Mouse (Mus musculus) forebrain, embryonic 10.5 days (tissue): ENCODE results near the gene Aifm1. TPM values are rescaled to one million over a fixed set of nuclear protein-coding genes. Genes with fewer than 3 reads are reported as not detected.

ENCODE experiments used
- DNase-seq: peaks from one replicate; pipeline ENCODE4 v3.0.0-alpha.2; 2017; ENCODE audit warnings: low spot score; ENCODE audit errors: extremely low spot score
- H3K27ac ChIP-seq: fragments of 300-500 bp; sonication (generic); 2 replicates; pipeline ENCODE4 v1.5.1; 2016; ENCODE audit warnings: mild to moderate bottlenecking
- H3K27me3 ChIP-seq: fragments of 300-500 bp; sonication (generic); 2 replicates; pipeline ENCODE4 v1.6.1; 2016; ENCODE audit warnings: mild to moderate bottlenecking; ENCODE audit not compliant: poor library complexity, severe bottlenecking
- H3K36me3 ChIP-seq: fragments of 300-500 bp; sonication (generic); replicated peaks from 2 replicates; pipeline ENCODE4 v1.6.1; 2016; ENCODE audit warnings: mild to moderate bottlenecking, moderate library complexity
- H3K4me1 ChIP-seq: fragments of 300-500 bp; sonication (generic); 2 replicates; pipeline ENCODE4 v1.6.1; 2016
- H3K4me3 ChIP-seq: fragments of 300-500 bp; sonication (generic); 2 replicates; pipeline ENCODE4 v1.5.1; 2016; ENCODE audit warnings: mild to moderate bottlenecking, moderate library complexity
- H3K9me3 ChIP-seq: fragments of 300-500 bp; sonication (generic); 2 replicates; pipeline ENCODE4 v1.6.1; 2016; ENCODE audit warnings: mild to moderate bottlenecking, moderate library complexity
- WGBS: fragments of 180-500 bp; shearing (Covaris S2); methylation state at CpG from one replicate; pipeline ENCODE4 v1.1.7; 2016; 5-methylcytosine and 5-hydroxymethylcytosine counted together
- polyA plus RNA-seq: library from polyadenylated mRNA; unstranded; fragments of >200 nt; fragmentation: Nextera tagmentation; extraction: Ambion mirVana; gene quantifications from 2 replicates; pipeline ENCODE4 v1.2.1, GENCODE M21; 2016

The Aifm1 gene
- polyA plus RNA-seq, 1 experiment from 2014 or later, result 85.4 TPM

DNA sequence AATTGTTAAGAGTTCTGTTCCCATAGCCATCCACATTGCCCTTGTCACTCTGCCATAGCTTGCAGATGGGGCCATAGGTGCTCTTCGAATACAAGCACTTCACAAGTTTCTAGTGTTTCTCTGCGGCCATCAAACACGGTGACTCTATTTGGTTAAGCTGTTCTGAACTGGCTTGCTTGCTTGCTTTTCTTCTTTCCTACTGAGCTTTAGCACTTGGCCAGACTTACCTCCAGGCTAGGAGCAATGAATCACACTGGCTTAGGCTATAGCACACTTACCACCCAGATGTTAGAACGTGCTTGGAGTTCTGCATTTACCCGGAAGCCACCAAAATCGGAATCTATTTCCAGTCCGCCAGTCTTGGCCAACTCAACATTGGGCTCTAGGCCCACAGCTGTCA, 31.7 kb downstream of the Aifm1 start:
- no peak overlapping the region for H3K27ac ChIP-seq
- peaks cover 81% of the 10 kb centered on the region for H3K36me3 ChIP-seq
- WGBS, result 95% methylated on average over 7 of the region's 7 CpGs
- H3K4me1 ChIP-seq, result no peaks in the 10 kb centered on the region
- no peak for DNase-seq
- H3K9me3 ChIP-seq, result no peaks in the 10 kb centered on the region
- no peaks in the 10 kb centered on the region for H3K27me3 ChIP-seq
- H3K4me3 ChIP-seq, result no peak overlapping the region

GRCm38 (mm10) chrX:48481095-48481494, 32.3 kb downstream of the Aifm1 start:
- H3K4me3 ChIP-seq, result no peak overlapping the region
- no peaks in the 10 kb centered on the region for H3K4me1 ChIP-seq
- no peak for DNase-seq
- H3K36me3 ChIP-seq, result peaks cover 84% of the 10 kb centered on the region
- WGBS, result 87% methylated on average over 4 of the region's 4 CpGs
- no peak overlapping the region for H3K27ac ChIP-seq
- no peaks in the 10 kb centered on the region for H3K27me3 ChIP-seq
- H3K9me3 ChIP-seq, result no peaks in the 10 kb centered on the region

DNA sequence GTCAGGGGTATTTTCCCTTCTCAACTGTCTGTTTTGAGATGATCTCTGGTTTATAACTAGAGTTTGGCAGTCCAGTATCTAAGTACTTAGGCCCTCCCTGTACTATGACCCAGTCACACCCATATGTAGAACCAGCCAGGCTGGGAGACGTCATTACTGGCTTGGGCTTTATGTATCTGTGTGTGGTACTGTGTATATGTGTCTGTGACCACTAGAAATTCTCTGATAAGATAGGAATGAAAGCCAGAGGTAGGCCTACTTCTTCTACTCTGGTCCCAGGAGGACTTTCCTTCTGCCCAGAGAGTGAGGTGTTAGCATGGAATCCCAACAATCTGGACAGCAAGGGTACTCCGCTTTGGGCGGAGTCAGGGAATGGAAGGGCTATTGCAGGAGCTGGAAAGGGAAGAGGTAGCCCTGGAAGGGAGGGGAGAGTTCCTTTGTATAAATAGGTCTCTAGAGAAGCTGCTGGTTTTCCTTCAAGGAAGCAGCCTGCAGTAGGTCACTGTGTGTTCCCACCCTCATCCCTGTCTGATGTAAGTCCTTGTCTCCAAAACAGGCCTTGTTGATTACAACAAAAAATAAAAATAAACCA, 45.9 kb downstream of the Aifm1 start:
- peaks cover 3% of the 10 kb centered on the region for H3K36me3 ChIP-seq
- peaks cover 5% of the 10 kb centered on the region; the same call in 1 of the 2 replicates for H3K27me3 ChIP-seq
- peaks cover 7% of the 10 kb centered on the region; the same call in 1 of the 2 replicates for H3K4me1 ChIP-seq
- H3K27ac ChIP-seq, result no peak overlapping the region
- 79% methylated on average over 3 of the region's 3 CpGs for WGBS
- no peaks in the 10 kb centered on the region for H3K9me3 ChIP-seq
- no peak for DNase-seq
- no peak overlapping the region for H3K4me3 ChIP-seq

GRCm38 (mm10) chrX:48466174-48466573, 47.2 kb downstream of the Aifm1 start:
- no peak for DNase-seq
- Histone ChIP-seq H3K27ac (no peak overlapping the region), H3K9me3 (no peaks in the 10 kb centered on the region), H3K36me3 (no peaks in the 10 kb centered on the region; the same call in 1 of the 2 replicates), H3K27me3 (peaks cover 5% of the 10 kb centered on the region; the same call in 1 of the 2 replicates), H3K4me1 (peaks cover 10% of the 10 kb centered on the region; the same call in 1 of the 2 replicates), H3K4me3 (no peak overlapping the region)
- 84% methylated on average over 2 of the region's 2 CpGs for WGBS

DNA sequence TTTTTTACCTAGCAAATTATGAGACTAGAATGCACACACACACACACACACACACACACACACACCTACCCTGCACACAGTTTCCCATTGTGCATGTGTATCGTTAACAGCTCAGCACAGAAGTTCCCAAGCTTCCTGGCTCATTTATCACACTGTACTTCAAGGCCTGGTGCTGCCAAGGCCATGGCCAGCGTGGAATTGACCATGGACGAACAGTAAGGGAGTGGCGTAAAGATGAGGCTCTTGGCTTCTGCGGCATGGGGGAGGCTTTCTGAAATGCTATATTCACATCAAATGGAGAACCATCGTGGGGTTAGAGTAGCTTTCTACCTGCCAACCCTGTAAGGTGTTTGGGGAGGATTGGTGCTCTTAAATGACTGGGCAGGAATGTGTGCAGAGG, 48.9 kb downstream of the Aifm1 start:
- Histone ChIP-seq H3K4me3 (no peak overlapping the region), H3K4me1 (peaks cover 10% of the 10 kb centered on the region; the same call in 1 of the 2 replicates), H3K27me3 (peaks cover 5% of the 10 kb centered on the region; the same call in 1 of the 2 replicates), H3K36me3 (no peaks in the 10 kb centered on the region), H3K9me3 (no peaks in the 10 kb centered on the region), H3K27ac (no peak overlapping the region)
- no peak for DNase-seq
- WGBS, result 88% methylated on average over 6 of the region's 6 CpGs

GRCm38 (mm10) chrX:48463636-48464035, 49.7 kb downstream of the Aifm1 start:
- 82% methylated on average over 4 of the region's 4 CpGs for WGBS
- no peak for DNase-seq
- Histone ChIP-seq H3K4me1 (peaks cover 10% of the 10 kb centered on the region; the same call in 1 of the 2 replicates), H3K27me3 (peaks cover 5% of the 10 kb centered on the region; the same call in 1 of the 2 replicates), H3K4me3 (no peak overlapping the region), H3K27ac (no peak overlapping the region), H3K36me3 (no peaks in the 10 kb centered on the region), H3K9me3 (no peaks in the 10 kb centered on the region)

GRCm38 (mm10) chrX:48462754-48463507, 50.4 kb downstream of the Aifm1 start, which contains the start of gene Elf4:
Gene Elf4, minus strand, starts transcription at chrX:48463132.
- peak; percentile 77 for DNase-seq
- Histone ChIP-seq H3K4me1 (peaks cover 10% of the 10 kb centered on the region; the same call in 1 of the 2 replicates), H3K4me3 (peak within 1 kb of the TSS; percentile 49), H3K27me3 (peaks cover 5% of the 10 kb centered on the region; the same call in 1 of the 2 replicates), H3K36me3 (no peaks in the 10 kb centered on the region), H3K27ac (peak within 1 kb of the TSS; percentile 72), H3K9me3 (no peaks in the 10 kb centered on the region)
- WGBS, result 14% methylated on average over 37 of the region's 38 CpGs

DNA sequence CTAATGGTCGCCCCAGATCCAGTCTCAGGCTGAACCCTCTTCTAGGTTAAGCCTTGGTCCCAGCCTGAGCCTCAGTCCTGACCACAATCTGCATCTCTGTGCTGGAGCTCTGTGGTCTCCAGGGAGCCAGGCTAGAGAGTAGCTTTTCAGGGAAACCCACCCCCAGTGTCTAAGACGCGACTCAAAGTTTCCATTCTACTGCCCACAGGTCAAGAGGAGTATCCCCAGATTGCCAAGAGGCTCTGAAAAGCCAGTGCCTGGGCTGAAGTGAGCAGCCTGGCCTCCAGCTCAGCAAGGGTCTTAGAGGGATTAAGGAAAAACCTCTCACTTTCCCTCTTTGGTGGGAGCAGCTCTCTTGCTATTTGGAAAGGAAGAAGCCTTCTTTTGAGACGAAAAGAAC, 51.1 kb downstream of the Aifm1 start:
- no peak for DNase-seq
- 21% methylated on average over 4 of the region's 4 CpGs for WGBS

GRCm38 (mm10) chrX:48461006-48461405, 52.4 kb downstream of the Aifm1 start:
- DNase-seq, result no peak
- Histone ChIP-seq H3K27me3 (peaks cover 17% of the 10 kb centered on the region), H3K36me3 (no peaks in the 10 kb centered on the region), H3K9me3 (no peaks in the 10 kb centered on the region), H3K27ac (no peak overlapping the region), H3K4me1 (peaks cover 10% of the 10 kb centered on the region; the same call in 1 of the 2 replicates), H3K4me3 (no peak overlapping the region)
- 88% methylated on average over 4 of the region's 4 CpGs for WGBS

More for the DNA sequence above, 51.1 kb downstream of the Aifm1 start:
- H3K4me3 ChIP-seq, result peak overlapping the region; percentile 49
- no peak overlapping the region for H3K27ac ChIP-seq
- H3K36me3 ChIP-seq, result no peaks in the 10 kb centered on the region
- H3K27me3 ChIP-seq, result peaks cover 5% of the 10 kb centered on the region; the same call in 1 of the 2 replicates
- H3K4me1 ChIP-seq, result peaks cover 10% of the 10 kb centered on the region; the same call in 1 of the 2 replicates
- H3K9me3 ChIP-seq, result no peaks in the 10 kb centered on the region

DNA sequence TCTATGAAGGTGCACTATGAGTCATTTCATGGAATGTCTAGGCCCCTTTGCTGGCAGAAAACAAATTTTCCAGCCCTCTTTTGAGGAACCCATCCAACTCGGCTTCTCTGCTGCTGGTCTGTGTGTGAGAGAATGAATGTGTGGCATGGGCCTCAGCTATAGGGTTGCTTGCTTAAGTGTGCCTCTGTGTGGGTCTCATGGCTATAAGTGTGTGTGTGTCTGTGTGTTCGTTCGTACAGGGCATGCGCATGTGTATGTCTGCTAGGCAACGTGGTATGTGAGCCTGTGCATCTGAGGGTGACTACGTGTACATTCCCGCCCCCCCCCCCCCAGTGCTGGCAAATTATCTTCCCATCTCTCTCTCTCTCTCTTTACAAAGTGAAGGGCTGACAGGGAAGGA, 52.9 kb downstream of the Aifm1 start:
- peaks cover 22% of the 10 kb centered on the region for H3K27me3 ChIP-seq
- WGBS, result 83% methylated on average over 7 of the region's 7 CpGs
- H3K4me3 ChIP-seq, result no peak overlapping the region
- no peaks in the 10 kb centered on the region for H3K9me3 ChIP-seq
- no peak for DNase-seq
- no peak overlapping the region for H3K27ac ChIP-seq
- peaks cover 10% of the 10 kb centered on the region; the same call in 1 of the 2 replicates for H3K4me1 ChIP-seq
- no peaks in the 10 kb centered on the region for H3K36me3 ChIP-seq

DNA sequence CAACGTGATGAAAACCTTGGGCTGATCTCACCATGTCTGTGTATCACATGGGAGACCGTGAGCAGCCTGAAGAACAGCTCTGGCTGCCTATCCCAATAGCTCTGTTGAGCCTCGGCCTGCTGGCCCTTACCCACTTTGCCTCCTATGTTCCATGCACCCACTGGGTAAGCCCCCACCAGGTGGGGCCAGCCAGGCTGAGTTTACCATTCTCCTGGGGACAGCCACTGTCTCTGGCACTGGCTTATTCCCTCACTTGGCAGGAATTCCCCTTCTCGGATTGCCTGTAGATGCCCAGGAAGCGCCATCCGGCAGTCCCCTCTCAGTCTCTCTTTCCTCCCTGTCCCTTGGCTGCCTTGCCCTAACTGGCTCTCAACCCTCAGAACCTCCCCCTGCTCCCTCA, 56.4 kb downstream of the Aifm1 start:
- 73% methylated on average over 6 of the region's 6 CpGs for WGBS
- H3K9me3 ChIP-seq, result peaks cover 4% of the 10 kb centered on the region; the same call in 1 of the 2 replicates
- H3K36me3 ChIP-seq, result no peaks in the 10 kb centered on the region
- H3K27me3 ChIP-seq, result peaks cover 52% of the 10 kb centered on the region
- H3K4me3 ChIP-seq, result no peak overlapping the region
- no peak for DNase-seq
- peaks cover 11% of the 10 kb centered on the region; the same call in 1 of the 2 replicates for H3K4me1 ChIP-seq
- H3K27ac ChIP-seq, result no peak overlapping the region

DNA sequence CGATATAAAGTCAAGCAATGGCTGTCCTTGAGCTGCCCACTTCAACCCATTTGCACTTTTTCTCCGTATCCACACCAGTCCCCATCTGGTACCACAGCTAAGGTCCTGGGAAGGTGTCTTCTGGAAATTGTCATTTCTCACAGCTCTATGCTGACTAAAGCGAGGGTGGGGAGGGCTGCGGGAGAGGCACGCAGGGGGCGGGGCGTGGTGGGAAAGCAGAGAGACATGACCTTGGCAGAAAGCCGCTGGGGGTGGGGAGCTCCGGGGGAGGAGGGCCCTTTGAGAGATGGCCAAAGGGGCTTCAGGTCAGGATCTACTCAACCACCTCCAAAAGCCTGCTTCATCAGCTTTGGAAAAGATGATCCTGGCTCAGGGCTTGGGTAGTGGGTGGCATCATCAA, 58.3 kb downstream of the Aifm1 start:
- Histone ChIP-seq H3K36me3 (no peaks in the 10 kb centered on the region), H3K9me3 (peaks cover 4% of the 10 kb centered on the region; the same call in 1 of the 2 replicates), H3K27ac (no peak overlapping the region), H3K27me3 (peaks cover 71% of the 10 kb centered on the region), H3K4me3 (no peak overlapping the region), H3K4me1 (peaks cover 15% of the 10 kb centered on the region)
- DNase-seq, result no peak
- WGBS, result 36% methylated on average over 9 of the region's 9 CpGs

DNA sequence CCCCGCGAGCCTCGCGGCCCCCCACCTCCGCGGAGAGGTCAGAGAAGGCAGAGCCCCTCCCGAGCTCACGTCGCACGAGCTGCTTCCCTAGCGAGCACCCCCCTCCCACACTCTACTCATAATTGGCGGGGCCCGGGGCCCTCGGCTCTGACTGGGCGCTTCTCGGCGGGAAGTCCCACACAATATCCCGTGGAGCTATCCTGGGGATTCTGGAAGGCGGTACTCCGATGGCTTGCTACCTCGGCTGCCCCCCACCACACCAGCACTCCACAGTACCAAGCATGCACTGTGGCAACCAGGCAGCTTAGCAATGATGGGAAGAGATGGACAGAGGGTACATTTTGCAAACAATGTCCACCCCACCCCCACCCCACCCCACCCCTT, 58.9 kb downstream of the Aifm1 start:
- no peak for DNase-seq
- no peak overlapping the region for H3K27ac ChIP-seq
- WGBS, result 20% methylated on average over 20 of the region's 21 CpGs
- H3K4me3 ChIP-seq, result peak overlapping the region; percentile 47
- peaks cover 75% of the 10 kb centered on the region for H3K27me3 ChIP-seq
- H3K36me3 ChIP-seq, result no peaks in the 10 kb centered on the region
- H3K4me1 ChIP-seq, result peaks cover 20% of the 10 kb centered on the region
- peaks cover 4% of the 10 kb centered on the region; the same call in 1 of the 2 replicates for H3K9me3 ChIP-seq
